28 mouse cellular contexts compared by ENCODE assay signal in genomic region chr7:130768151-130768550, GRCm38 (mm10). TPM values are rescaled to one million over a fixed set of nuclear protein-coding genes. Genes with fewer than 3 reads are reported as not detected.
DNase-seq lines count a peak whose midpoint lies in the region; ATAC-seq and TF ChIP-seq lines count a peak whose summit lies in the region.
"Had no signal": no experiment of that assay in that cellular context is flagged by ENCODE, and none has a peak within 500 bp of the region (broad histone marks: within the 10 kb centered on the region; RNA-seq: fewer than 3 reads in every experiment).

No protein-coding gene starts in this region.

- TF ChIP-seq EP300 in stomach, postnatal 0 days (optimal IDR thresholded peaks at IDR 0.05): no peak

- no peaks in the 10 kb centered on the region for H3K4me1 ChIP-seq in embryonic facial prominence, embryonic 14.5 days (ENCODE audit: control insufficient read depth, insufficient read depth, low read length)
- H3K4me1 ChIP-seq in embryonic facial prominence, embryonic 10.5 days: no peaks in the 10 kb centered on the region
- no peaks in the 10 kb centered on the region for H3K4me1 ChIP-seq in heart, embryonic 11.5 days (ENCODE audit: control insufficient read depth, insufficient read depth, low read length)
- no peaks in the 10 kb centered on the region for H3K4me1 ChIP-seq in midbrain, postnatal 0 days (ENCODE audit: insufficient read depth, low read length)
- no peaks in the 10 kb centered on the region for H3K4me1 ChIP-seq in stomach, postnatal 0 days (replicated peaks; ENCODE audit: control insufficient read depth, insufficient read depth)
- H3K4me1 ChIP-seq: embryonic facial prominence, embryonic 12.5 days; embryonic facial prominence, embryonic 15.5 days; forebrain, embryonic 10.5 days; forebrain, embryonic 12.5 days had no signal

- H3K4me2 ChIP-seq in embryonic facial prominence, embryonic 14.5 days (ENCODE audit: low read depth, low read length): no peak overlapping the region
- H3K4me2 ChIP-seq in heart, embryonic 11.5 days: no peak overlapping the region
- H3K4me2 ChIP-seq in midbrain, postnatal 0 days (ENCODE audit: low read depth, low read length, poor library complexity, severe bottlenecking): no peak overlapping the region
- H3K4me2 ChIP-seq in stomach, postnatal 0 days (replicated peaks; ENCODE audit: low read depth): no peak overlapping the region
- H3K4me2 ChIP-seq: embryonic facial prominence, embryonic 12.5 days; embryonic facial prominence, embryonic 15.5 days; forebrain, embryonic 12.5 days had no signal

- WGBS in embryonic facial prominence, embryonic 14.5 days: 87% methylated on average over 4 of the region's 4 CpGs
- 92% methylated on average over 4 of the region's 4 CpGs for WGBS in embryonic facial prominence, embryonic 10.5 days
- WGBS in heart, embryonic 11.5 days (ENCODE audit: insufficient replicate concordance): 83% methylated on average over 4 of the region's 4 CpGs
- WGBS in midbrain, postnatal 0 days: 92% methylated on average over 4 of the region's 4 CpGs
- 93% methylated on average over 4 of the region's 4 CpGs for WGBS in stomach, postnatal 0 days

- TF ChIP-seq CTCF in midbrain, postnatal 0 days (IDR thresholded peaks at IDR 0.05): no peak
- TF ChIP-seq CTCF in stomach, postnatal 0 days (IDR thresholded peaks at IDR 0.05; ENCODE audit: low read depth): no peak

- no peak overlapping the region for H3K9ac ChIP-seq in embryonic facial prominence, embryonic 14.5 days (ENCODE audit: low read depth, low read length)
- H3K9ac ChIP-seq in heart, embryonic 11.5 days (ENCODE audit: low read depth, low read length): no peak overlapping the region
- H3K9ac ChIP-seq in midbrain, postnatal 0 days (replicated peaks; ENCODE audit: low read length, poor library complexity, severe bottlenecking): no peak overlapping the region
- no peak overlapping the region for H3K9ac ChIP-seq in stomach, postnatal 0 days (ENCODE audit: low read length)
- H3K9ac ChIP-seq: embryonic facial prominence, embryonic 12.5 days; embryonic facial prominence, embryonic 15.5 days; forebrain, embryonic 12.5 days had no signal

- H3K36me3 ChIP-seq in embryonic facial prominence, embryonic 14.5 days (ENCODE audit: control insufficient read depth, insufficient read depth, low read length): peaks cover 22% of the 10 kb centered on the region
- peaks cover 32% of the 10 kb centered on the region for H3K36me3 ChIP-seq in embryonic facial prominence, embryonic 10.5 days (replicated peaks)
- no peaks in the 10 kb centered on the region for H3K36me3 ChIP-seq in heart, embryonic 11.5 days (ENCODE audit: control insufficient read depth, insufficient read depth, low read length)
- peaks cover 13% of the 10 kb centered on the region; the same call in 1 of the 2 replicates for H3K36me3 ChIP-seq in midbrain, postnatal 0 days (ENCODE audit: insufficient read depth, low read length)
- no peaks in the 10 kb centered on the region for H3K36me3 ChIP-seq in stomach, postnatal 0 days (ENCODE audit: control insufficient read depth, insufficient read depth, low read length)

- DNase-seq in embryonic facial prominence, embryonic 14.5 days (ENCODE audit: low spot score): no peak
- no peak for DNase-seq in embryonic facial prominence, embryonic 10.5 days (ENCODE audit: low spot score)
- DNase-seq in heart, adult 9 months (ENCODE audit: low spot score in 2 of 2): no peak
- peak; percentile 43 for DNase-seq in ZHBTc4 (ENCODE audit: low read depth, low spot score)
- DNase-seq in midbrain, postnatal 0 days (ENCODE audit: low spot score): no peak
- no peak for DNase-seq in stomach, postnatal 0 days (ENCODE audit: low spot score)
- DNase-seq: adrenal gland, adult 2 months; adrenal gland, postnatal 10 days; adrenal gland, postnatal 25 days; B cell, adult 2 months; cerebellum, adult 11 months; cerebellum, adult 18-20 months; cerebellum, adult 8-10 months; cerebellum, adult 9-11 months; cerebellum, postnatal 14 days; cerebellum, postnatal 36 days; embryo, embryonic 11 days had no signal

- ATAC-seq in embryonic facial prominence, embryonic 14.5 days (ENCODE audit: low read depth): 0 out of 2 replicates have a peak, but pooled peaks have one; percentile 22
- ATAC-seq in heart, embryonic 11.5 days (replicated peaks; ENCODE audit: insufficient number of reproducible peaks, low FRiP score, low TSS enrichment): peak; percentile 22; the same call in 1 of the 2 replicates
- no peak for ATAC-seq in midbrain, postnatal 0 days (ENCODE audit: low FRiP score)
- ATAC-seq in stomach, postnatal 0 days (ENCODE audit: low FRiP score, low TSS enrichment): no peak
- ATAC-seq: CD4-positive, CD25-positive, alpha-beta regulatory T cell, adult 4 months; forebrain, embryonic 14.5 days; forebrain, embryonic 16.5 days had no signal

- H3K4me3 ChIP-seq in embryonic facial prominence, embryonic 14.5 days (ENCODE audit: low read depth, low read length): no peak overlapping the region
- H3K4me3 ChIP-seq in embryonic facial prominence, embryonic 10.5 days: no peak overlapping the region
- no peak overlapping the region for H3K4me3 ChIP-seq in heart, embryonic 11.5 days (ENCODE audit: low read depth, low read length)
- no peak overlapping the region for H3K4me3 ChIP-seq in midbrain, postnatal 0 days (ENCODE audit: low read depth, low read length)
- no peak overlapping the region for H3K4me3 ChIP-seq in stomach, postnatal 0 days (ENCODE audit: low read depth, low read length)
- H3K4me3 ChIP-seq: embryonic facial prominence, embryonic 12.5 days; embryonic facial prominence, embryonic 15.5 days; erythroblast, embryonic 14.5 days; forebrain, embryonic 10.5 days; forebrain, embryonic 12.5 days had no signal

- H3K9me3 ChIP-seq in embryonic facial prominence, embryonic 14.5 days (ENCODE audit: control insufficient read depth, low read length): no peaks in the 10 kb centered on the region
- H3K9me3 ChIP-seq in embryonic facial prominence, embryonic 10.5 days: no peaks in the 10 kb centered on the region
- no peaks in the 10 kb centered on the region for H3K9me3 ChIP-seq in heart, embryonic 11.5 days (replicated peaks; ENCODE audit: control insufficient read depth, low read length)
- no peaks in the 10 kb centered on the region for H3K9me3 ChIP-seq in midbrain, postnatal 0 days (ENCODE audit: low read length)
- H3K9me3 ChIP-seq in stomach, postnatal 0 days (ENCODE audit: control insufficient read depth, low read length): no peaks in the 10 kb centered on the region
- H3K9me3 ChIP-seq: embryonic facial prominence, embryonic 12.5 days; embryonic facial prominence, embryonic 15.5 days; forebrain, embryonic 10.5 days; forebrain, embryonic 12.5 days had no signal

- no peaks in the 10 kb centered on the region for H3K27me3 ChIP-seq in embryonic facial prominence, embryonic 14.5 days (replicated peaks; ENCODE audit: control insufficient read depth, insufficient read depth, low read length)
- H3K27me3 ChIP-seq in embryonic facial prominence, embryonic 10.5 days (replicated peaks; ENCODE audit: low read depth, poor library complexity, severe bottlenecking): no peaks in the 10 kb centered on the region
- no peaks in the 10 kb centered on the region for H3K27me3 ChIP-seq in heart, embryonic 11.5 days (ENCODE audit: control insufficient read depth, insufficient read depth, low read length)
- H3K27me3 ChIP-seq in midbrain, postnatal 0 days (ENCODE audit: insufficient read depth, low read length): no peaks in the 10 kb centered on the region
- no peaks in the 10 kb centered on the region for H3K27me3 ChIP-seq in stomach, postnatal 0 days (ENCODE audit: control insufficient read depth, insufficient read depth, low read length)
- H3K27me3 ChIP-seq: embryonic facial prominence, embryonic 12.5 days; embryonic facial prominence, embryonic 15.5 days; forebrain, embryonic 12.5 days had no signal

- H3K27ac ChIP-seq in embryonic facial prominence, embryonic 14.5 days (replicated peaks; ENCODE audit: low read depth, low read length): no peak overlapping the region
- no peak overlapping the region for H3K27ac ChIP-seq in embryonic facial prominence, embryonic 10.5 days (replicated peaks)
- no peak overlapping the region for H3K27ac ChIP-seq in heart, embryonic 11.5 days (ENCODE audit: low read depth, low read length)
- no peak overlapping the region for H3K27ac ChIP-seq in midbrain, postnatal 0 days (ENCODE audit: low read depth, low read length)
- H3K27ac ChIP-seq in stomach, postnatal 0 days (replicated peaks): no peak overlapping the region
- H3K27ac ChIP-seq: embryonic facial prominence, embryonic 12.5 days; embryonic facial prominence, embryonic 15.5 days; forebrain, embryonic 10.5 days; forebrain, embryonic 12.5 days had no signal

RNA-seq across cellular contexts. Expression of gene Btbd16, which starts 5.7 kb away (rescaled TPM):
- not detected in 2 replicates for polyA plus RNA-seq in embryonic facial prominence, embryonic 14.5 days (2014; fragmentation: Nextera tagmentation; extraction: Ambion mirVana)
- polyA plus RNA-seq in embryonic facial prominence, embryonic 10.5 days (2016; fragmentation: Nextera tagmentation; extraction: Ambion mirVana): 0.14 TPM in 1 of 2 replicates, not detected in the other
- not detected in 2 replicates for polyA plus RNA-seq in heart, embryonic 11.5 days (2014; fragmentation: Nextera tagmentation; extraction: Ambion mirVana)
- not detected in 2 replicates for total RNA-seq in midbrain, postnatal 0 days (2014; rRNA removed)
- 0.29 and 0.32 TPM in 2 replicates for polyA plus RNA-seq in midbrain, postnatal 0 days (2015; fragmentation: Nextera tagmentation; extraction: Ambion mirVana)
- 0.05 TPM in 1 of 2 replicates, not detected in the other for polyA plus RNA-seq in stomach, postnatal 0 days (2015; fragmentation: Nextera tagmentation; extraction: Ambion mirVana)
- total RNA-seq: adrenal gland, adult 2 months; adrenal gland, postnatal 25 days; CH12.LX had no signal
- polyA plus RNA-seq: adrenal gland, adult 2 months; brain, embryonic 14.5 days; embryonic facial prominence, embryonic 15.5 days; erythroblast, embryonic 14.5 days; forebrain, embryonic 10.5 days; forebrain, embryonic 12.5 days; forebrain, embryonic 14.5 days; forebrain, embryonic 16.5 days had no signal

Comparison
In these comparisons a context has a peak if more than half of its experiments do, and no peak if none do; other contexts are left out.
1. ATAC-seq: peak in embryonic facial prominence, embryonic 14.5 days (single experiment) and heart, embryonic 11.5 days (single experiment); none in midbrain, postnatal 0 days (single experiment) and stomach, postnatal 0 days (single experiment).